Mouse (Mus musculus) spleen, postnatal 4 days (tissue): ENCODE data around the gene Cdh1.
A peak's percentile ranks its signal among the peaks of the same experiment; 100 is the strongest.

Experiments
- DNase-seq, 2 experiments: peaks; one replicate each; pipeline ENCODE4 v3.0.0; 2022; ENCODE audit warnings: low spot score in 2 of 2

The Cdh1 gene

DNA sequence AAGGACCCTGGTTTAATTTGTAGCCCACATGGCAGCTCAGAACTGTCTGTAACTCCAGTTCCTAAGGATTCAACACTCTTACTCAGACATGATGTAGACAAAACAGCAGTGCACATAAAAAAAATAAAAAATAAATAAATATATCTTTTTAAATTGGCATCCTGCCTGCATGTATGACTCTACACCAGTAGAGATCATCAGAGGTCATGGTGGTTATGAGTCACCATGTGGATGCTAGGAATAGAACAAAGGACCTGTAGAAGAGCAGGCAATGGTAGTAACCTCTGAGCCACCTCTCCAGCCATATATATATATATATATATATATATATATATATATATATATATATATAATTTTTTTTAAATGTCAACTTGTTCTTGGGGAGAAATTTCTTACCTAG, 52.9 kb downstream of the Cdh1 start:
- no peak for DNase-seq

- DNase-seq = no peak
Observed at GRCm38 (mm10) chr8:106672786-106673185, 69.6 kb downstream of the Cdh1 start.

- no peak for DNase-seq
Observed at GRCm38 (mm10) chr8:106674318-106674717, 71.2 kb downstream of the Cdh1 start.

GRCm38 (mm10) chr8:106674894-106675293, 71.7 kb downstream of the Cdh1 start:
- DNase-seq = no peak

- DNase-seq = peak; percentile 91 to 96
Observed at GRCm38 (mm10) chr8:106682971-106683668, 80.0 kb downstream of the Cdh1 start, which contains the start of gene Tango6. TSS of gene Tango6 (plus strand) at chr8:106683068.

DNA sequence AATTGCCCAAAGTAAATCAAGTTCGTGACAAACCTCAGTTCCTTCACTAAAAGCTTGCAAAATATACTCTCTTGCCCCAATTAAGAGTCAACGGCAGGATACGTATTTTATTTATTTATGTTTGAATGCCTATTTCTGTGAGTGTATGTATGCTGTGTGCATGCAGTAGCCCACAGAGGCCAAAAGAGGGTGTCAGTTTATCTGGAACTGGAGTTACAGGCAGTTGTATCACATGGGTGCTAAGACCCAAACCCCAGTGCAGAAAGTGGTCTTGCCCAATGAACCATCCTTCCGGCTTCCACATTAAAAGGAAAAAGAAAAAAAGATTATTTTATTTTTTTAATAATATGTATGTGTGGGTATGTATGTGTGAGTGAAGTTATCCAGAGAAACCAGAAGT, 81.2 kb downstream of the Cdh1 start:
- DNase-seq = no peak

DNA sequence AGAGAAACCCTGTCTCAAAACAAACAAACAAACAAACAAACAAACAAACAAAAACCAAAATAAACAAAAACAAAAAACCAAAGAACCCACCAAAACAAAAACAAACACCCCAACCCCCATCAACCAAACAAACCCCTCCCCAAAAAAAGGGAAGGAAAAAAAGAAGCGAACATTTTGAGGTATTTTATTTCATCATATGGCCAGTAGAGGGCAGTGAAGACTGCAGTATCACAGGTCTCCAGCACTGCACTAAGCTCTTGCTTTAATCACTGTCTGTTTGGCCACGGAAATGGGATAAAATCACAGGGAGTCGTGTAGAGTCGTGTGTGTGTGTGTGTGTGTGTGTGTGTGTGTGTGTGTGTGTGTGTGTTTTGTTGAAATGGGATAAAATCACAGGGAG, 84.3 kb downstream of the Cdh1 start:
- no peak for DNase-seq

GRCm38 (mm10) chr8:106697748-106698248, 94.6 kb downstream of the Cdh1 start:
- DNase-seq = no peak

- peak; percentile 63 to 84 for DNase-seq
Observed at GRCm38 (mm10) chr8:106699588-106699987, 96.4 kb downstream of the Cdh1 start.

GRCm38 (mm10) chr8:106700131-106700530, 97.0 kb downstream of the Cdh1 start:
- no peak for DNase-seq

GRCm38 (mm10) chr8:106701360-106701759, 98.2 kb downstream of the Cdh1 start:
- DNase-seq = no peak

DNA sequence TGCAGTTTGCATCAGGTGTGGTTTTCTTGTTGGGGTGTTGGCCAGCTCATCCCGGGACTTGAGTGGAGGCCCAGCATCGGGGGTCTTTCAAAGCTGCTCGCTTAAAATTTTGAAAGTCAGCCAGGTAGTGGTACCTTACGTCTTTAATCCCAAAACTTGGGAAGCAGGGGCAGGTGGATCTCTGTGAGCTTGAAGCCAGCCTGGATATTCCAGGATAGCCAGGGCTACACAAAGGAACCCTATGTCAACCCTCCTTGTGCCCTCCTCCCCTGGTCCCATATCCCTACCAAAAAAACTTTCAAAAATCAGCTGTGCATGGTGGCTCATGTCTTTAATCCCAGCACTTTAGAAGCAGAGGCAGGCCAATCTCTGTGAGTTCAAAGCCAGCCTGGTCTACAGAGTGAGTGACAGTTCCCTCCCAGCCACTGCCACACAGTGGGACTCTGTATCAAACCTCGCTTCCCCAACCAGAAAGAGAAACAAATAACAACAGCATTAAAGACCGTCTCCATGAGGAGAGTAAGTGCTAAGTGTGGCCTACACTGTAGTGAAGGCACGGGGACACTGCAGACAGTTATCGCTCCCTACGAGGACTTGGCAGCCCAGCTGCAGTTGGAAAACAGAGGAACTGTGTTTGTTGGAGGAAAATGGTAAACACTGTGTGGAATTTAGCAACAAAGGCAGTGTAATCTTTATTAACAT, 101.2 kb downstream of the Cdh1 start:
- no peak for DNase-seq

- no peak for DNase-seq
Observed at GRCm38 (mm10) chr8:106704901-106705321, 101.8 kb downstream of the Cdh1 start.

DNA sequence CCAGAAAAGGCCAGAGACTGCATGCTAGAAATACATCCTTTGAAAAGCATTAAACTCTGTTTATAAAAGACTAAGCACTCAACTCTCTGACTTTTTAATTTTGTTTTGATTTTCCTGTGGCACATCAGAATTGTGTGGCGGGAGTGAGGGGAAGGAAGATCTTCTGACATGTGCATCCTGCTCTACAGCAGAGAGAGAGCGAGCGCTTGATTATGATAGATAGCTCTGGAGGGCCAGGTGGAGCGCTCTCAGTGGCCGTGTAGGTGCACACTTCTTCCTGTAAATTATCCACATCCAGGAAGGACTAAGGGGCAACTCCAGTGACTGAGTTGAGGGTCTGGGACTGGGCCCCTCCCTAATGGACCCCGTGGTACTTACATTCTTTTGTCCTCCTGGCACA, 103.0 kb downstream of the Cdh1 start:
- no peak for DNase-seq

- DNase-seq = no peak
Observed at GRCm38 (mm10) chr8:106710002-106710401, 106.9 kb downstream of the Cdh1 start.

DNA sequence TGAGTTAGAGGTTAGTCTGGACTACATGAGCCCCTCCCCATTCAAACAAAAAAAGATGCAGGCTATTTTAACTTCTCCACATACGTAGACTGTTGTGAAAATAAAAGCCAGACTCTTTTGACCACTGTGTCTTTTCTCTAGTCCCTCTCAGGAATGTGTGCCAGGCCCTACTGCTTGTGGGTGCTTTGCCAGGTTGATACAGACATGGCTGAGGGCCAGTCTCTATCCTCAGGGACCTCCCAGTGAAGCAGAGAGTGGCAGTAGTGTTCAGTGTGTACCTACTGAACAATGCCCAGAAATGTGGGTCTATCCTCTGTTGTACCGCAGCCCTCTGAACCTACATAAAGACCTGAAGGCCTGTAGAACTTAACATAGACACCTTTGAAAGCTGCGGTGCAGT, 109.3 kb downstream of the Cdh1 start:
- no peak for DNase-seq

DNA sequence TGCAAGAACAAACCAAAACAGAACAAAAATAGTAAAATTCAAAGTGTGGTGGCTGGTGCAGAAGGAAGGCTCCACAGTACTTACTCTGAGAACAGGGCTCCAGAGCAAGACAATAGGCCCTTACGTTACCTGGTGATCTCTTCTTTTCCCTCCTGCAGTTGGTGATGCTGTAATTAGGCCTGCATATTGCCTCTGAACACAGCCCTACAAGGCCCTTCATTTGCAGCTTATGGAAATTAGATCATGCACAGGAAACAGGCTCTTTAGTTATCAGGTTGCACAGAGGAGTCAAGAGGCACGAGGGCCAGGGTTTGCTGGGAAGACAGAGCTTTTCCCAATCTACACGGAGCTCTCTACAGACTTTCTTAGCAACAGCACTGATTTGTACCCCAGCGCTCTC, 111.1 kb downstream of the Cdh1 start:
- DNase-seq = no peak

GRCm38 (mm10) chr8:106718091-106718500, 114.9 kb downstream of the Cdh1 start:
- peak; percentile 49 to 84 for DNase-seq
